Mouse (Mus musculus) mesoderm, embryonic 11.5 days (tissue): ENCODE data around the gene Gimap5.

Source experiments
- DNase-seq: peaks from one replicate; pipeline ENCODE4 v3.0.0-alpha.2; 2012; ENCODE audit warnings: low read depth, low spot score

Gene Gimap5

GRCm38 (mm10) chr6:48745959-48746889 is at the start of gene Gimap5:
TSS of gene Gimap5 (plus strand) at chr6:48746197.
- DNase-seq: no peak

GRCm38 (mm10) chr6:48696830-48697554 is 49.0 kb upstream of the Gimap5 start:
- DNase-seq: no peak

GRCm38 (mm10) chr6:48697555-48697930 is 48.5 kb upstream of the Gimap5 start:
- DNase-seq: no peak

GRCm38 (mm10) chr6:48698066-48698856 is 47.7 kb upstream of the Gimap5 start:
- DNase-seq: no peak

GRCm38 (mm10) chr6:48698888-48699287 is 47.1 kb upstream of the Gimap5 start:
- DNase-seq: no peak

- DNase-seq: peak; percentile 27
Measured at GRCm38 (mm10) chr6:48700251-48701075, 45.5 kb upstream of the Gimap5 start.

GRCm38 (mm10) chr6:48702146-48702545 is 43.9 kb upstream of the Gimap5 start:
- no peak for DNase-seq

GRCm38 (mm10) chr6:48702601-48703000 is 43.4 kb upstream of the Gimap5 start:
- DNase-seq: no peak

GRCm38 (mm10) chr6:48704146-48704545 is 41.9 kb upstream of the Gimap5 start:
- no peak for DNase-seq

- DNase-seq: no peak
Measured at GRCm38 (mm10) chr6:48706130-48706529, 39.9 kb upstream of the Gimap5 start.

- DNase-seq: no peak
Measured at GRCm38 (mm10) chr6:48718455-48718854, 27.5 kb upstream of the Gimap5 start, which contains the start of the genes Gm28053 and Gimap7. TSS of gene Gm28053 (plus strand) at chr6:48718607. TSS of gene Gimap7 (plus strand) at chr6:48718621.

- no peak for DNase-seq
Measured at GRCm38 (mm10) chr6:48720326-48720725, 25.7 kb upstream of the Gimap5 start.

- no peak for DNase-seq
Measured at GRCm38 (mm10) chr6:48723468-48723867, 22.5 kb upstream of the Gimap5 start.

GRCm38 (mm10) chr6:48725476-48725875 is 20.5 kb upstream of the Gimap5 start:
- no peak for DNase-seq

- no peak for DNase-seq
Measured at GRCm38 (mm10) chr6:48727761-48728160, 18.2 kb upstream of the Gimap5 start.

GRCm38 (mm10) chr6:48732864-48733304 is 13.1 kb upstream of the Gimap5 start:
- DNase-seq: no peak

GRCm38 (mm10) chr6:48733660-48734059 is 12.3 kb upstream of the Gimap5 start:
- no peak for DNase-seq

- DNase-seq: no peak
Measured at GRCm38 (mm10) chr6:48737053-48737452, 8.9 kb upstream of the Gimap5 start.

- no peak for DNase-seq
Measured at GRCm38 (mm10) chr6:48737688-48738087, 8.3 kb upstream of the Gimap5 start.

GRCm38 (mm10) chr6:48738961-48739779 is 6.8 kb upstream of the Gimap5 start, which contains the start of gene Gimap1:
TSS of gene Gimap1 (plus strand) at chr6:48739054.
- DNase-seq: no peak
